Mouse (Mus musculus) cerebral cortex, adult 2 months (tissue): ENCODE results near the gene Fam25c.

Experiments
- WGBS: fragments of 180-500 bp; shearing (Covaris S2); methylation state at CpG from one replicate; pipeline ENCODE4 v1.1.7; 2018; 5-methylcytosine and 5-hydroxymethylcytosine counted together

Gene Fam25c

GRCm38 (mm10) chr14:34355301-34355700 is at the start of gene Fam25c:
Gene Fam25c, minus strand, starts transcription at chr14:34355433.
- WGBS: 91% methylated on average over 6 of the region's 6 CpGs

- 96% methylated on average over 7 of the region's 7 CpGs for WGBS
Measured at GRCm38 (mm10) chr14:34403424-34403823, 48.2 kb upstream of the Fam25c start.

GRCm38 (mm10) chr14:34402871-34403270 is 47.6 kb upstream of the Fam25c start:
- WGBS: 86% methylated on average over 8 of the region's 8 CpGs

GRCm38 (mm10) chr14:34401135-34401534 is 45.9 kb upstream of the Fam25c start:
- 43% methylated on average over 6 of the region's 6 CpGs for WGBS

- WGBS: 81% methylated on average over 3 of the region's 3 CpGs
Measured at GRCm38 (mm10) chr14:34400021-34400420, 44.8 kb upstream of the Fam25c start.

GRCm38 (mm10) chr14:34399301-34399700 is 44.1 kb upstream of the Fam25c start:
- 95% methylated on average over 6 of the region's 6 CpGs for WGBS

- WGBS: 93% methylated on average over 21 of the region's 21 CpGs
Measured at GRCm38 (mm10) chr14:34398901-34399300, 43.7 kb upstream of the Fam25c start.

- 77% methylated on average over 5 of the region's 5 CpGs for WGBS
Measured at GRCm38 (mm10) chr14:34397871-34398270, 42.6 kb upstream of the Fam25c start.

GRCm38 (mm10) chr14:34393295-34393694 is 38.1 kb upstream of the Fam25c start:
- 47% methylated on average over 4 of the region's 4 CpGs for WGBS

- WGBS: 76% methylated on average over 8 of the region's 9 CpGs
Measured at GRCm38 (mm10) chr14:34382921-34383704, 27.9 kb upstream of the Fam25c start.

- 62% methylated on average over 11 of the region's 11 CpGs for WGBS
Measured at GRCm38 (mm10) chr14:34378560-34379331, 23.5 kb upstream of the Fam25c start.

GRCm38 (mm10) chr14:34377121-34377520 is 21.9 kb upstream of the Fam25c start:
- WGBS: 84% methylated on average over 4 of the region's 4 CpGs

- 90% methylated on average over 5 of the region's 5 CpGs for WGBS
Measured at GRCm38 (mm10) chr14:34375941-34376340, 20.7 kb upstream of the Fam25c start.

GRCm38 (mm10) chr14:34375415-34375904 is 20.2 kb upstream of the Fam25c start, which contains the start of gene Mmrn2:
Gene Mmrn2, plus strand, starts transcription at chr14:34375465.
- WGBS: 82% methylated on average over 13 of the region's 13 CpGs

GRCm38 (mm10) chr14:34374577-34374976 is 19.3 kb upstream of the Fam25c start, which contains the start of gene Sncg:
Gene Sncg, minus strand, starts transcription at chr14:34374789.
- WGBS: 74% methylated on average over 10 of the region's 10 CpGs

- WGBS: 91% methylated on average over 6 of the region's 6 CpGs
Measured at GRCm38 (mm10) chr14:34373581-34373980, 18.3 kb upstream of the Fam25c start.

GRCm38 (mm10) chr14:34372646-34373045 is 17.4 kb upstream of the Fam25c start:
- WGBS: 86% methylated on average over 6 of the region's 6 CpGs

GRCm38 (mm10) chr14:34371763-34372162 is 16.5 kb upstream of the Fam25c start:
- 93% methylated on average over 2 of the region's 2 CpGs for WGBS

- 96% methylated on average over 3 of the region's 3 CpGs for WGBS
Measured at GRCm38 (mm10) chr14:34370921-34371320, 15.7 kb upstream of the Fam25c start.

- 67% methylated on average over 3 of the region's 3 CpGs for WGBS
Measured at GRCm38 (mm10) chr14:34370203-34370602, 15.0 kb upstream of the Fam25c start.

GRCm38 (mm10) chr14:34365147-34365507 is 9.9 kb upstream of the Fam25c start:
- 94% methylated on average over 2 of the region's 2 CpGs for WGBS
